Mouse (Mus musculus): Measurements from ENCODE around the gene Ttc3.
"Not testable (repeated sequence)": the region's sequence is repeated elsewhere in the genome, so short reads cannot be mapped to it uniquely, and the experiment has no call there.

The Ttc3 gene

DNA sequence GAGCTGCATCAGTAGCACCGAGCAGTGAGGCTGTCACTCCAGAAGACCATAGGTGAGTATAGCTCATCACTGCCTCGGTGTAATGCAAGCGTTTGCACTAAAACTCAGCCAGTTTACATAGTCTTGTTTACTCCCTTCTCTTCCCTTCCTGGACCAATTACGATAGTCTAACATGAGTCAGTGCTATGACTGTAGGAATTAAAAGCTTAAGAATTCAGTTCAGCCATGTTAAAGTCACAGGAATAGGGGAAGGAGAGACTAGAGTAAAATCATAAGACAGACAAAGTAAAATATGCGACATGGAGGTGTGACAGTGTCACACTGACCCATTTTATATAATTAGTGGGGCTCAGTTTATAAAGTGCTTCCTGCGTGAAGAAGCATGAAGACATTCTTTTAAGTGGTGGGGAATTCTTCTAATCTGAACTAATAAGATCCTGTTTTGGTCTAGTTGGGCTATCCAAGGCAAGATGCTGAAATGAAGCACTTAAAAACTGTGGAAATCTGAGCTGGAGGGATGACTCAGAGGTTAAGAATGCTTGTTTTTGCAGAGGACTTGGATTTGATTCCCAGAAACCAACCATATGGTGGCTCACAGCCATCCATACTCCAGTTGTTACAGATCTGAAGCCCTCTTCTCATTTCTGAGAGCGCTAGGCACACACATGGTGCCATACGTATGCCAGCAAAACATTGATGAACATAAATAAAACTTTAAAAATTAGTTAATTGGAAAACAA, 65.2 kb downstream of the Ttc3 start:
- DNase-seq (ENCODE audit: low spot score), result no peak

DNA sequence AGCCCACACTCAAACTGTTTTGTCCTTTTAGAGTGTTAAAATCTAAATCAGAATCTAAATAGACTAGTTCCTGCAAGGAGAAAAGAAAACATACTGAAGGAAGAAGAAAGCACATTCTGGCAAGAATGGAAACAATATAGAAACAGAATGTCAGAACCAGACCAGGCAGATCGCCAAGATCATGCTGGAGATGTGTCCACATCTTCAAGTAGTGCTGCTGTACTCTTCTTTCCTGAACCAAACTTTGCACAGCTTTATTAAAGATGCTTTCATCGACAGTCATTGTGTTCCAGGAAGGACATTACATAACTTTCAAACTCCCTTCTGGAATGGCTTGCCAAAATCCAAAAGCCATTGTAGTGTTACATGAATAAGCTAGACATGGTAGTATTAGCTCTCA, 66.4 kb downstream of the Ttc3 start:
- DNase-seq (ENCODE audit: low spot score), result no peak

DNA sequence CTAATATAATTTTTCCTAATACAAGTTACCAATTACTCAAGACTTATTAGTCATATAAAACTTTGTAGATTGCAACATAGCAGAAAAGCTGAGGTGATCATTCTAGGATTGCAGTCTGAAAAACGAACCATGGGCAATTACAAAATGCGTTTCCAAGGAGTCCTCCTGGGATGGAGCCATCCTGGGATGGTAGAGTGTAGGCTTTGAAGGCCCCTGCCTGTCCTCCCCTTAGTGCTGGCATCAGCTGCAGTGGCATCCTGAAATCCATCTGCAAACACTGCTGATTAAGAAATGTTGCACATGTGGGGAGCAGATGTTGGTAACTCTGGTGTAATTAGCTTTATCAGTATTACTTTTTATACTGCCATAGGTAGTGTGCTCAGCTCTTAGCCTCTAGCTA, 70.9 kb downstream of the Ttc3 start:
- DNase-seq (ENCODE audit: low spot score), result no peak

DNA sequence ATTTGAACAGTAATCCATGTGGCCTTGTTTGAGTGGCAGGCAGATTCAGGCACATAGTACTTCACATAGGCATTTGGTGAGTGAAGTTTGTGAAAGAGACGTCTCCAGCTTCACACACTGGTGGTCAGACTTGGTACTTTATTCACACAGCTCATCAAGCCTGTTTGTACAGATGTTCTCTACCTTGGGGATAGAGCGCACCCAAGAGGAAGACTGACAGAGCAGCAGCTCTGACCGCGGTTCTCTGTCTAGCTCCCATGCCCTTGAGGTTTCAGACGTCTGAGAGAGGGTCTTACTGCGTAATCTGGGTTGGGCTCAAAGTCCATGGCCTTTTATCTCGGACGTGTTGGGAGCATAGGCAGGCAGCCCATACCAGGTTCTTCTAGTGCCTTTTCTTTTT, 78.7 kb downstream of the Ttc3 start:
- no peak for DNase-seq (ENCODE audit: low spot score)

DNA sequence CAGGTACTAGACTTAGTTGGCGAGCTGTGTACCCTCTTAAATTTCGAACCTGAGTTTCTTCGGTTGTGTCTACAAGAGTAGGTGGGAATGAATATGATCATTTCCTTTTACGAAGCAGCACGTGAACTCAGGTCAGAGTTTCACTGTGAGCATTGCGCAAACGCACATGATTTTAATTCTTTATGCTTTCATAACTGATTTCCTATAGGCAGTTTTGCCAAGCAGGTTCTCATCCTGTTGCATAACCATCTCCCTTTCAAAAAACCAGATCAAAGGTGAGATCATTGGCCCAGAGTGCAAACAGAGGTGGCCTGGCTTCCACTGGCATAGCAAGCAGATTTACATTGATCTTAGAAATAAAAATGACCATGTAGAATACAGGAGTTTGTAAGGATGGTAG, 79.2 kb downstream of the Ttc3 start:
- DNase-seq (ENCODE audit: low spot score), result no peak

DNA sequence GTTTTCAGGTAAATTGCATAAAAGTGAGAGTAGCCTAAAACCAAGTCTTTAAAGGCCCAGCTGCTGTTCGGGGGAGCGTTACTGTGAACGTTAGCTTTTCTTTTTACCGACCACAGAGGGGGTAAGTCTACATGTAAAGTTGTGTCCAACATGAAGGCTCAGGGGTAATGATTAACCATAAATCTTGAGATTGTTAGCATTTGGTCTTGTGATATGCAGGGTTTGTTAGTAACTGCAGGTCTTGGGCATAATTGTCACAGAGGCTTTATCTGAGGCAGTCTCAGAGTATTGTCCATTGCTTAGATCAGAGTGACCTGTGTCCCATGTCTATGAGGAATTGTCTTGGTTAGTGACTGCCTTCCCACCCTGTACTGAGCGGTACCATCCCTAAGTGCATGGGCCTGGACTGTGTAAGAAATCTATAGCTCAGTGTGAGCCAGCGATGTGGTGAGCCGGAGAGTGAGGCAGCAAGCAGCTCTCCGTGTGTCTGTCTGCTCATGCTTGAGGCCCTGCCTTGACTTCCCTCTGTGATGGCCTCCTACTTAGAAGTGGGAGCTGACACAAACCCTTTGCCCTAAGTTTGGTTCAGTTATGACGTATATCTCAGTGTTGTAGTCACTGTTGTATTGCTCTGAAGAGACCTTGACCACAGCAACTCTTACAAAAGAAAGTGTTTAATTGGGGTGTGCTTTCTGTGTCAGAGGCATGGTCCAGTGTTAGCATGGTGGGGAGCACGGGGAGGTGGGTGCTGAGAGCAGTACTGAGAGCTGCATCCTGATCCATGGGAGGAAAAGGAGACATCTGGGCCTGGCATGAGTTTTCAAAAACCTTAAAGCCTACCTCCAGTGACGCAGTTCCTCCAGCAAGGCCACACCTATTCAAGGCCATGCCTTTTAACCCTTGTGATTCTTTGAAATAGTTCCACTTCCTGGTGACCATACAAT, 81.4 kb downstream of the Ttc3 start:
- DNase-seq (ENCODE audit: low spot score), result no peak

DNA sequence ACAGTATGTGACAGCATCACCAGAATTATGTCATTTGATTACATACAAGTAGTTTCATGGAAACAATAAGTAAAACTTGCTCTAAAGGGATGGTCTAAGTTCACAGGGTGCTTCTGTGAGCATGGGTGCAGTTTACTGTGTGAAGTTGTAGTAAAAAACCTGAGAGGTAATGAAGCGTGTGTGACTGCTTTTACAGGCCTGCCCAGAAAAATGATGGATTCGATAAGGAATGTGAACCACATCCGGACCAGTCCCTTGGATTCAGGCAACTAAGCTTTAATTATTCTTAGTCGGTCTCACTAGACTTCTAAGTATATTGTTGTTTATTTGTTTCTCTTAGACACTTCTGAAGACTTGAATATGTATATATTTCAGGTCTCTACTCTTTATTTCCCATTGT, 82.3 kb downstream of the Ttc3 start:
- no peak for DNase-seq (ENCODE audit: low spot score)

DNA sequence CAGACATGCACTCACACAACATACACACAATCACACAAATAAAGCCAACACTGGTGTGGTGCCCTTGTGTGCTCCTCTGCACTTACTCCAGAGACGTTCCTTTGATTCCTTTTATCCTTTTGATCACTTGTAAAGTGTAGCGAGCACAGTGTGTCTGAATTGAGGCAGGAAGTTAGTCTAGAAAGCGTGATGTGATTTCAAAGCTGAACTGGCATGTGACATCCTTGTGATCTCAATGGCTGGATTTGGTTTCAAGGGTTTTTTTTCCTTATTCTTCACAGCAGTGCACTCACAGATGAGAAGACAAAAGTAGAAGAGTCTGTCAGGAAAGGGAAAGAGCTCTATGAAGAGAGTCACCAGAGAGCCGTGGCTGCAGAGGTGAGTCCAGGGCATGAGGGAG, 83.7 kb downstream of the Ttc3 start:
- DNase-seq (ENCODE audit: low spot score), result no peak

DNA sequence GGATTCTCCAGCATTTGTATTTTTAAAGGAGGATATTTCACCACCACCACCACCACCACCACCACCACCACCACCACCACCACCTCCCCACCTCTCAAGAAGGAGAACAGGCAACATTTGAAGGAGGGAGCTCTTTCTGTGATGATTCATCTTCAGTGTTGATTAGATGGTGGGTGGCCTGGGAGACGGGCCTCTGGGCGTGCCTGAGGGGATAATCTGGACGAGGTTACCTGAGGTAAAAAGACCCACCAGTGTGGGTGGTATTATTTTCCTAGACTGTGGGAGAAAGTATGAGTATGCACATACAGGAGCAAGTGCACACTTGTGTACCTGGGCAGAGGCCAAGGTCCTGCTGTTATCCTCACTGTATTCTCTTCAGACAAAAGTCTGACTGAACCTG, 93.6 kb downstream of the Ttc3 start:
- no peak for DNase-seq (ENCODE audit: low spot score)

DNA sequence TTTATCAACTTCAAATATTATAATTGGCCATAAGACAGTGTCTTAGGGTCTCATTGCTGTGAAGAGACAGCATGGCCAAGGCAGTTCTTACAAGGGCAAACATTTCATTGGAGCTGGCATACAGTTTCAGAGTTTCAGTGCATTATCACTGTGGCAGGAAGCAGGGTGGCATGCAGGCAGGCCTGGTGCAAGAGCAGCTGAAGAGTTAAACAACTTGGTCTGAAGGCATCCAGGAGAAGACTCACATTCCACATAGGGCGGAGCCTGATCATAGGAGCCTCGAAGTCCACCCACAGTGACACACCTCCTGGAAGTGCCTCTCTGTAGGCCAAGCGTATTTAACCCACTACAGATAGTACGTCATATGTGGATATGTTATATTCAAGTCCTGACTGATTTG, 95.5 kb downstream of the Ttc3 start:
- DNase-seq (ENCODE audit: low spot score), result no peak

DNA sequence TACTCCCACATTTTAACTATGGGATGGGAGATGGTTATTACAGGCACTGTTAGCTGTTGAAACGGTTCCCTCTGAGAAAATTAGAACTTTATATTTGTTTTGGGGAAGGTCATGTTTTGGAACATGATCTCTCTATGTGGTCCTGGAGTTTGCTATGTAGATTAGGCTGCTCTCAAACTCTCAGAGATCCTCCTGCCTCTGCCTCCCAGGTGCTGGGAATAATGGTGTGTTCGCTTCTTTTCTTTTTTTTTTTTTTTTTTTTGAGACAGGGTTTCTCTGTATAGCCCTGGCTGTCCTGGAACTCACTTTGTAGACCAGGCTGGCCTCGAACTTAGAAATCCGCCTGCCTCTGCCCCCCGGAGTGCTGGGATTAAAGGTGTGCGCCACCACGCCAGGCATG, 95.9 kb downstream of the Ttc3 start:
- not testable (repeated sequence) for DNase-seq (ENCODE audit: low spot score)

DNA sequence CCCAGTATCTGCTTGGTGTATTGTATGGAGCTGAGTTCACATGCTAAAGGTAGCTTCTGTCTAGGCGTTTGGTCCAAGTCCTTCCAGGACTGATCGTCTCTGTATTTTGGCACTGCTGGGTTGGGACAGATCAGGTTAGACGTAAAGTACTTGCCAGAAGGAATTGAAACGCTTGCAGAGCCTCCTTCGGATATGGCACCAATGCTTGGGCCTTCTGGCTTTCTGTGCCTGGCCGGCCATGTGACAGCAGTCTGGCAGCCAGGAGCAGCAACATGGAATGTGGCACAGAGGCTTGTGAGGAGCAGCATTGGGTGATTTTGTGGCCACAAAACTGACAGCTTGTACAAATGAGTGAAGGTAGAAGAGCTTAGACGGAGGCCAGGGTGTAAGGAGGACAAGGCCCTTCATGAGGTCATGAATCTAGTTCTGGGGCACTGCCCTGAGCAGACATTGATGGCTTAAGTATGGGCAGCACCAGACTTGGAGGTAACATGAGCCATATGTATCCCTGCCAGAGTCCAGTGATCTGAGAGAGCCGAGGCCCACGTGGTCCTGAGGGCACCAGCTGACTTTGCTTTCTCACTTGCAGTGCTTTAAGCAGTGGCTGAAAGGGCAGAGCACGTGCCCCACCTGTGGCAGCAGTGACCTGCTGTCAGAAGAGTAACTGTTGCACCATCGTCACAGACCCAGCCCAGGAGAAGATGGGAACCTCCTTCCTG, 97.1 kb downstream of the Ttc3 start:
- DNase-seq (ENCODE audit: low spot score), result no peak

DNA sequence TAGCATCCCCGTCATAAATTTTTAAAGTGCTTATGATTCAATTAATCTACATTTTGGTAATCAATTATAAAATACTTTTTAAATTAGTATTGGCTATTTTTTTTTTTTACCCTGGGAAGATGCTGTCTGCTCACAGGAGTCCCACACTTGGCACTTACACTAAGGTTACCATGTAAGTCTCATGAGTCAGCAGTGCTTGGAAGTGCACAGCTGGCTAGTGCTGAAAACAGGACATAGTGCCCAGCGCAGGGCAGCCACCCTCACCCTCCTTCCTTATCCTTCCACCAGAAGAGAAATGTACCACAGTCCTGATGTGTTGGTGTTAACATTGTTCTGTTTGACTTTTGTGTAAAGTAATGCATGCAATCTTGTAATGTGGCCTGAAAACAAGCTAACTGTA, 98.0 kb downstream of the Ttc3 start:
- DNase-seq (ENCODE audit: low spot score), result no peak

DNA sequence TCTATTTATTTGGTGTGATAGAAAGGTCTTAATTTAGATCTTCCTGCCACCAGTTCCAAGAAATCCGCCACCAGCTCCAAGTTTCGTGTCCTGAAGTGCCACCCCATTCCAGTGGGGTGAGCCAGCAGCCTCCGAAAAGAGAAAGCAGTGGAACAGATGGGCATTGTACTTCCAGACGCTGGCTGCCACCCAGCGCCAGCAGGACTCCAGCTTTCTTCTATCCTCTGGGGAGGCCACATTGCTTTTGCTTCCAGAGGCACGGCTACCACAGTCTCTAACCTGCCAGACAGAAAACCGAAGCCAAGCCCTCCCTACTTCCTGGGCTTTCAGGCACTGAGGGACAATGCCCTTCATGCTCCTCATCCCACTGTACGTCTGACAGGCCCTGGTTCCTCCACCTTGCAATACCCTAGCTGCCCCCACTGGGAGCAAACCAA, 102.1 kb downstream of the Ttc3 start:
- peak; percentile 13 for DNase-seq (ENCODE audit: low spot score)

DNA sequence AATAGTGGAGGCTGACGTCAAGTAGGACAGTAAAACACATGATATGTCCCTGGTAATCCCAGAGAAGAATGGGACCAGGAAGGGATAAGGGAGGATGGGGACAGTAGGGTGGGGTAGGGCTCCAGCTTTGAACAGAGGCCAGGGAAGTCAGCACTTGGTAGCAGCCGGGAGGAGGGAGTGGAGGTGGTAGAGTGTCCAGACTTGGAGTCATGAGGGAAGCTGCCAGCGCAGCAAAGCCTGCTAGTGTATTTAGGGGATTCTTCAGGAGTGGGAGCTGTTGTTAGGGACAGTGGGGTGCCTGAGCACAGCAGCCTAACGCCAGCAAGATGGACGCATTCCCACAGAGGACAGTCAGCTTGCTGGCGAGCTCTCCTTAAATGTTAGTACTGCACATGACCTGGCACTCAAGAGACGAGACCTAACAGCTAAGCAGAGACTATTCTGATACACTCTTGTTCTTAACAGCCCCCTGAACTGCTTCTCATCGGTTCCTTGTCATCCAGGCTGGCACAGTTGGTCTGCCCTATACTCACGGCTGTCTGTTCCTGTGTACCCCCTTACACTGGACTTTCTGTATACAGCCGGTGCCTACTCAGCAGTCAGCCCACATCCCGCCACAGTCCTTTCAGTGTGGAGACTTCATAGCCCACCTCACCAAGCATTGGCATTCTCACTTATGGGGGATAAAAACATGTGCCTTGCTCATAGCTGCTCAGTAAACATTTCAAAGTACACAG, 102.8 kb downstream of the Ttc3 start:
- no peak for DNase-seq (ENCODE audit: low spot score)

DNA sequence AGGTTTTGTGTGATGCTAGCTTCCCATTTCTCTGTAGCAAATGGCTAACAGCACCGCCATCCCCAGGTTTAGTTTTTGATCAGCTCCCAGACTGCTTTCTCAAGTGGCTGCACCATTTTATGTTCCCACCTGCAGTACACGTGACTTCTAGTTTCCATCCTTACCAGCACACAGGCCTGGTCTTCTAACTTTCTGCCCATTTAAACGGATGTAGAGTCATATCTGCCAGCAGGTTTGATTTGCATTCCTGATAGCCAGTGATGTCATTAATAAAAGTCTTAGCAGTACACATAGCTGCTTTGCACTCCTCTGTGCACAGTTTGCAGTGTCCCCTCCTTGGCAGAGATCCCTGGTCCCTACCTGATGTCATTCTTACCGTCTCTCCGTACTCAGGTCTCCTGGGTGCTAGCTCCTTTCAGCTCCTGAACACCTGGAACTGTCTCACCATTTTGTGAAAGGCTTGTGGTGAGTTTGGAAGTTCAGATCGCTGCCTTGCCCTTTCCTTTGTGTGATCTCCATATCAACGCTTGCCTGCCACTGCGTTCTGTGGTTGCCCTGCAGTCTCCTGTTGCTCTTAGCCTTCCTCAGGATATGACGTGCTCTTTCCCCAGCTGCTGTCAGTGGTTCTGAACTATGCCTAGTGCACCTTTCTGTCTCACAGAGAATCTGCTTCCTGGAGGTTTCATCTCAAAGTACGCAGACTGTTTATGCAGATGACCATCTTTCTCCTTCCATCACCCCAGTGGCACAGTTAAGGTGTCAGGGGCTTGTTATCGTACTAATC, 114.5 kb downstream of the Ttc3 start:
- DNase-seq (ENCODE audit: low spot score), result no peak

DNA sequence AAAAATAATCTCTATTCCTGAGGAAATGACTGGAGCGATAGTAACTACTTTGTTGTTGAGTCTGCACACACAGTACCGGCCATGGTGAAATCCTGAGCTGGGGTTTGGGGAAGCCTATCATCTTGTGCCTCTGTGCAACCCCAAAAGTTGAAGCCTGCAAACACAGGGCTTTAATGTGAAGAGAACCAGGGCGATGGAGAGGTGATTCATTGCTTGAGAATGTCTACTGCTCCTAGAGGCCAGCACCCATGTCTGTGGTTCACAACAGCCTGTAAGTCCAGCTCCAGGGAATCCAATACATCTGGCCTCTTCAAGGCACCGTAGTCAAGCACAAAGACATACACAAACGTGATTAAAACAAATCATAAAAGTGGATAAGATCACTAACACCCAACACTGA, 116.9 kb downstream of the Ttc3 start:
- DNase-seq (ENCODE audit: low spot score), result no peak

DNA sequence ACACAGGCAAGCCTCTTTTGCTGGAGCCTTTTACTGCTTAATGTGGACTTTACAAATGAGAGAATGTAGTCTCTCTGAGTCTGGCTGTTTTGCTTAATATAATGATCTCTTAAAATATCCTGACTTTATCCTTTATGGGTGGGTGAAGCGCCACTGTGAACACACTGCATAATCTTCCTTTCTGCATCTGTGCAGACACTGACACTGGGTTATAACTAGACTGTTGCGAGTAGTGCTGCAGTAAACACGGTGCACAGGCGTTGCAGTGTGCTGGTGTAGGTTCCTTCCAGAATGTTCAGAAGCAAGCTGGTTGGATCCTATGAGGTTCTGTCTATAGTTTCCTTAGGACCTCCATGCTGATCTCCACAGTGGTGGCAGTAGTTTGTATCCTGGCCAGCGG, 118.9 kb downstream of the Ttc3 start:
- no peak for DNase-seq (ENCODE audit: low spot score)

DNA sequence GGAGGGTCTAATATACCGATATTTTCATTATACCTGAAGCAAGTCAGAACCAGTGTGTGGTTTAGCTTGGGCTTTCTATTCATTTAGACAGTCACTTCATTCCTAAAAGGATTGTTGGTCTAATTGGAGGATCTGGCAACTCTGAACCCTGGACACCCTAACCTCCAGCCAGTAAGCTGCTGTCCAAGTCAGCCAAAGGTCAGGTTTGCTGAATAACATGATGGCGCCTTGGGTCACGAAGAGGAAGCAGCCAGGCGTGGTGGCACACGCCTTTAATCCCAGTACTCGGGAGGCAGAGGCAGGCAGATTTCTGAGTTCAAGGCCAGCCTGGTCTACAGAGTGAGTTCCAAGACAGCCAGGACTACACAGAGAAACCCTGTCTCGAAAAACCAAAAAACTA, 126.8 kb downstream of the Ttc3 start:
- DNase-seq (ENCODE audit: low spot score), result not testable (repeated sequence)

DNA sequence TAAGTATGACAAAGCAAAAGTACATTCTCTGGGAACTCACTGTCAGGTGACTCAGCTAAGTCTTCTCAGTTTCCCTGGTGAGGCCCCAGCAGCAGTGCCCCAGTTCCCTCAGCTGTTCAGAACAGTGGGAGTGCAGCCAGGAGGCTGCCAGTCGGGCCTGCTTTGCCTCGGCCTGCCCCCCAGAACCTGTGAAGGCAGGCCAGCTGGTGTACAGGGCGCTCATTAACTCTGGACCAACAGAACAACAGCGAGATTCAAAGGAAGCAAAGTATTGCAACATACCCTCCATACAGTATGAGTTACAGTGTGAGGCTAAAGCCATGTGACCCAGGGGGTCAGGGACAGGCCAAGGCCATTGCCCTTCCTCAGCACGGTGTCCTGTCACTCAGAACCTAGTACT, 127.5 kb downstream of the Ttc3 start:
- peak; percentile 13 for DNase-seq (ENCODE audit: low spot score)

DNA sequence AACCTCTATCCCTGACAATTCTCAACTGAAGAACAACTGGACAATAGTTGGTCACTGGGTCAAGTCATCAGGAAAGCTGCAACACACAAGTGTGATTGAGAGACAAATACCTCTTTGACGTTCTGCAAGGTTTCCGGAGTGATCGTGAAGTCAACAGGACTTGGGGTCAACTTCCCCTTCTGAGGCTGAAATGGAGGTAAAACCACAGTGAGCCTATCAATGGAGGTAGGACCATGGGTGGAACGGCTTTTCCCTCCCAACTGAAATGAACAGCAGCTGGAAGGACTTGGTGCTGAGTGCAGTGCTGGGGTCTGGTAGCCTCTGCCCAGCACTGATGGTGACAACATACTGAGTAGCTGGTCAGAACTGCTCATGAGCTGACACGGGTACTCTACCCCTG, 133.8 kb downstream of the Ttc3 start:
- DNase-seq (ENCODE audit: low spot score), result no peak
